Mouse (Mus musculus): ENCODE measurements around the gene Sema7a. TPM values are rescaled to one million over a fixed set of nuclear protein-coding genes. Genes with fewer than 3 reads are reported as not detected.

Sema7a gene
- polyA plus RNA-seq, 1 experiment from 2014 or later, result 1.1 TPM

Other genes with a start within 250 kb of the Sema7a start
- 22.8 and 23.1 TPM in 2 replicates for gene Edc3, start 231.6 kb upstream of the Sema7a start, polyA plus RNA-seq (2014; fragmentation: Nextera tagmentation; extraction: Ambion mirVana)
- 66.0 and 73.1 TPM in 2 replicates for gene Clk3, start 174.3 kb upstream of the Sema7a start, polyA plus RNA-seq (2014; fragmentation: Nextera tagmentation; extraction: Ambion mirVana)
- 5.5 and 8.5 TPM in 2 replicates for gene Arid3b, start 103.3 kb upstream of the Sema7a start, polyA plus RNA-seq (2014; fragmentation: Nextera tagmentation; extraction: Ambion mirVana)
- 93.1 and 101 TPM in 2 replicates for gene Ubl7, start 29.1 kb upstream of the Sema7a start, polyA plus RNA-seq (2014; fragmentation: Nextera tagmentation; extraction: Ambion mirVana)
- gene Cyp11a1, start 66.3 kb downstream of the Sema7a start, polyA plus RNA-seq (2014; fragmentation: Nextera tagmentation; extraction: Ambion mirVana), result 0.26 and 0.57 TPM in 2 replicates
- 4.3 and 6.0 TPM in 2 replicates for gene Stra6, start 123.7 kb downstream of the Sema7a start, polyA plus RNA-seq (2014; fragmentation: Nextera tagmentation; extraction: Ambion mirVana)
- gene Ccdc33, start 178.7 kb downstream of the Sema7a start, polyA plus RNA-seq (2014; fragmentation: Nextera tagmentation; extraction: Ambion mirVana), result 0.91 TPM in 1 of 2 replicates, not detected in the other